In genomic region chr1:27616250-27616649, GRCm38 (mm10) we compare ENCODE assay signal across 17 mouse cellular contexts.
DNase-seq lines count a peak whose midpoint lies in the region; ATAC-seq and TF ChIP-seq lines count a peak whose summit lies in the region.
"Had no signal": no experiment of that assay in that cellular context is flagged by ENCODE, and none has a peak within 500 bp of the region (broad histone marks: within the 10 kb centered on the region; RNA-seq: fewer than 3 reads in every experiment).

No protein-coding gene starts in this region.

- no peak overlapping the region for H3K4me2 ChIP-seq in forebrain, embryonic 14.5 days (ENCODE audit: low read length)
- H3K4me2 ChIP-seq in forebrain, postnatal 0 days (ENCODE audit: low read depth) = no peak overlapping the region
- no peak overlapping the region for H3K4me2 ChIP-seq in forebrain, embryonic 11.5 days (ENCODE audit: low read depth, low read length, severe bottlenecking)
- no peak overlapping the region for H3K4me2 ChIP-seq in lung, embryonic 14.5 days
- H3K4me2 ChIP-seq: embryonic facial prominence, embryonic 12.5 days had no signal

- H3K9ac ChIP-seq in forebrain, embryonic 14.5 days (ENCODE audit: low read length) = no peak overlapping the region
- no peak overlapping the region for H3K9ac ChIP-seq in forebrain, postnatal 0 days
- H3K9ac ChIP-seq in forebrain, embryonic 11.5 days (ENCODE audit: low read length) = no peak overlapping the region
- H3K9ac ChIP-seq in lung, embryonic 14.5 days = no peak overlapping the region
- H3K9ac ChIP-seq: embryonic facial prominence, embryonic 12.5 days had no signal

- H3K9me3 ChIP-seq in forebrain, embryonic 14.5 days (replicated peaks; ENCODE audit: control insufficient read depth, low read length) = no peaks in the 10 kb centered on the region
- H3K9me3 ChIP-seq in forebrain, embryonic 10.5 days = no peaks in the 10 kb centered on the region
- H3K9me3 ChIP-seq in forebrain, postnatal 0 days (ENCODE audit: low read length) = no peaks in the 10 kb centered on the region
- no peaks in the 10 kb centered on the region for H3K9me3 ChIP-seq in forebrain, embryonic 11.5 days (ENCODE audit: control insufficient read depth, low read length)
- no peaks in the 10 kb centered on the region for H3K9me3 ChIP-seq in lung, embryonic 14.5 days (ENCODE audit: low read depth, low read length)
- H3K9me3 ChIP-seq: embryonic facial prominence, embryonic 10.5 days; embryonic facial prominence, embryonic 12.5 days had no signal

- no peak for TF ChIP-seq POLR2A in kidney, adult 2 months (IDR thresholded peaks at IDR 0.05; ENCODE audit: low read depth, low read length)

- no peaks in the 10 kb centered on the region for H3K4me1 ChIP-seq in forebrain, embryonic 14.5 days (ENCODE audit: control insufficient read depth, insufficient read depth, low read length)
- no peaks in the 10 kb centered on the region for H3K4me1 ChIP-seq in forebrain, embryonic 10.5 days
- no peaks in the 10 kb centered on the region for H3K4me1 ChIP-seq in forebrain, postnatal 0 days (ENCODE audit: insufficient read depth)
- H3K4me1 ChIP-seq in forebrain, embryonic 11.5 days (replicated peaks; ENCODE audit: control insufficient read depth, insufficient read depth, low read length) = no peaks in the 10 kb centered on the region
- no peaks in the 10 kb centered on the region for H3K4me1 ChIP-seq in lung, embryonic 14.5 days (ENCODE audit: insufficient read depth)
- H3K4me1 ChIP-seq in kidney, adult 2 months (ENCODE audit: control insufficient read depth, insufficient read depth, low read length) = no peaks in the 10 kb centered on the region
- H3K4me1 ChIP-seq: embryonic facial prominence, embryonic 10.5 days; embryonic facial prominence, embryonic 12.5 days had no signal

- no peak for TF ChIP-seq CTCF in forebrain, postnatal 0 days (IDR thresholded peaks at IDR 0.05; ENCODE audit: low read depth)
- TF ChIP-seq CTCF in lung, embryonic 14.5 days (IDR thresholded peaks at IDR 0.05; ENCODE audit: low read depth) = no peak
- no peak for TF ChIP-seq CTCF in kidney, adult 2 months (conservative IDR thresholded peaks at IDR 0.05; ENCODE audit: insufficient read depth, insufficient read length, low read depth, low read length)

- peak; percentile 50; the same call in 1 of the 2 replicates for ATAC-seq in forebrain, embryonic 14.5 days
- ATAC-seq in forebrain, postnatal 0 days = no peak
- ATAC-seq in forebrain, embryonic 11.5 days (replicated peaks; ENCODE audit: low FRiP score) = no peak
- no peak for ATAC-seq in lung, embryonic 14.5 days (ENCODE audit: insufficient read depth)

- H3K27ac ChIP-seq in forebrain, embryonic 14.5 days (ENCODE audit: low read depth, low read length) = no peak overlapping the region
- H3K27ac ChIP-seq in forebrain, embryonic 10.5 days = no peak overlapping the region
- no peak overlapping the region for H3K27ac ChIP-seq in forebrain, postnatal 0 days (ENCODE audit: low read depth, low read length)
- no peak overlapping the region for H3K27ac ChIP-seq in forebrain, embryonic 11.5 days (ENCODE audit: low read depth, low read length)
- no peak overlapping the region for H3K27ac ChIP-seq in lung, embryonic 14.5 days (ENCODE audit: low read depth)
- no peak overlapping the region for H3K27ac ChIP-seq in kidney, adult 2 months (ENCODE audit: insufficient read depth, low read depth, low read length)
- H3K27ac ChIP-seq: embryonic facial prominence, embryonic 10.5 days; embryonic facial prominence, embryonic 12.5 days had no signal

- no peaks in the 10 kb centered on the region for H3K36me3 ChIP-seq in forebrain, embryonic 14.5 days (ENCODE audit: control insufficient read depth, insufficient read depth, low read length)
- H3K36me3 ChIP-seq in forebrain, embryonic 10.5 days (replicated peaks) = no peaks in the 10 kb centered on the region
- H3K36me3 ChIP-seq in forebrain, postnatal 0 days (ENCODE audit: insufficient read depth) = no peaks in the 10 kb centered on the region
- H3K36me3 ChIP-seq in forebrain, embryonic 11.5 days (ENCODE audit: control insufficient read depth, insufficient read depth, low read length) = no peaks in the 10 kb centered on the region
- no peaks in the 10 kb centered on the region for H3K36me3 ChIP-seq in lung, embryonic 14.5 days (ENCODE audit: insufficient read depth)
- H3K36me3 ChIP-seq in kidney, adult 2 months (ENCODE audit: control insufficient read depth, insufficient read depth, low read length) = no peaks in the 10 kb centered on the region
- H3K36me3 ChIP-seq: embryonic facial prominence, embryonic 10.5 days; embryonic facial prominence, embryonic 12.5 days had no signal

- peak; percentile 74 for DNase-seq in forebrain, embryonic 14.5 days (ENCODE audit: low spot score)
- DNase-seq in forebrain, embryonic 10.5 days (ENCODE audit: extremely low spot score, low spot score) = no peak
- DNase-seq in forebrain, postnatal 0 days = peak; percentile 10
- no peak for DNase-seq in forebrain, embryonic 11.5 days (ENCODE audit: low spot score)
- DNase-seq in lung, embryonic 14.5 days = peak; percentile 11
- DNase-seq in lung, adult 18-20 months = no peak
- DNase-seq in kidney, adult 2 months = no peak
- DNase-seq: adrenal gland, adult 2 months; adrenal gland, postnatal 10 days; adrenal gland, postnatal 25 days; cerebellum, adult 11-12 months; cerebellum, adult 2 months; cerebellum, adult 9-10 months; cerebellum, postnatal 10 days; cerebellum, postnatal 25 days had no signal

- H3K4me3 ChIP-seq in forebrain, embryonic 14.5 days (ENCODE audit: low read depth, low read length) = no peak overlapping the region
- H3K4me3 ChIP-seq in forebrain, embryonic 10.5 days = no peak overlapping the region
- no peak overlapping the region for H3K4me3 ChIP-seq in forebrain, postnatal 0 days (ENCODE audit: low read depth, low read length)
- H3K4me3 ChIP-seq in forebrain, embryonic 11.5 days (ENCODE audit: low read depth, low read length) = no peak overlapping the region
- no peak overlapping the region for H3K4me3 ChIP-seq in lung, embryonic 14.5 days (ENCODE audit: low read depth, low read length)
- H3K4me3 ChIP-seq in kidney, adult 2 months (ENCODE audit: insufficient read depth, low read depth, low read length) = no peak overlapping the region
- H3K4me3 ChIP-seq: embryonic facial prominence, embryonic 10.5 days; embryonic facial prominence, embryonic 12.5 days had no signal

- H3K27me3 ChIP-seq in forebrain, embryonic 14.5 days (replicated peaks; ENCODE audit: control insufficient read depth, insufficient read depth, low read length) = no peaks in the 10 kb centered on the region
- H3K27me3 ChIP-seq in forebrain, embryonic 10.5 days (ENCODE audit: poor library complexity, severe bottlenecking) = no peaks in the 10 kb centered on the region
- no peaks in the 10 kb centered on the region for H3K27me3 ChIP-seq in forebrain, postnatal 0 days (ENCODE audit: insufficient read depth, low read length)
- H3K27me3 ChIP-seq in forebrain, embryonic 11.5 days (ENCODE audit: control insufficient read depth, insufficient read depth, low read length) = no peaks in the 10 kb centered on the region
- no peaks in the 10 kb centered on the region for H3K27me3 ChIP-seq in lung, embryonic 14.5 days (ENCODE audit: insufficient read depth, low read length)
- no peaks in the 10 kb centered on the region for H3K27me3 ChIP-seq in kidney, adult 2 months (replicated peaks; ENCODE audit: control insufficient read depth, insufficient read depth, low read length)
- H3K27me3 ChIP-seq: embryonic facial prominence, embryonic 12.5 days had no signal

Comparison
In these comparisons a context has a peak if more than half of its experiments do, and no peak if none do; other contexts are left out.
1. DNase-seq: peak in forebrain, embryonic 14.5 days (single experiment), forebrain, postnatal 0 days (single experiment) and lung, embryonic 14.5 days (single experiment); none in forebrain, embryonic 10.5 days (single experiment), forebrain, embryonic 11.5 days (single experiment), lung, adult 18-20 months (0 of 2) and kidney, adult 2 months (single experiment).